Mouse (Mus musculus) spleen, adult 18-20 months (tissue): ENCODE data around the gene Ncbp3.

ENCODE experiments used
- DNase-seq, 2 experiments: peaks; one replicate each; pipeline ENCODE4 v3.0.0; 2022; ENCODE audit warnings: mixed read lengths in 2 of 2

The Ncbp3 gene

GRCm38 (mm10) chr11:73031536-73031935, 16.0 kb upstream of the Ncbp3 start:
- no peak for DNase-seq

- DNase-seq, result no peak
Observed at GRCm38 (mm10) chr11:73036077-73036476, 11.5 kb upstream of the Ncbp3 start.

- no peak for DNase-seq
Observed at GRCm38 (mm10) chr11:73036889-73037288, 10.7 kb upstream of the Ncbp3 start.

- DNase-seq, result no peak
Observed at GRCm38 (mm10) chr11:73037691-73038090, 9.9 kb upstream of the Ncbp3 start.

GRCm38 (mm10) chr11:73039102-73039799, 8.3 kb upstream of the Ncbp3 start:
- peak in 1 of 2 experiments; percentile 57 for DNase-seq

- DNase-seq, result no peak
Observed at GRCm38 (mm10) chr11:73044229-73044755, 3.3 kb upstream of the Ncbp3 start.

GRCm38 (mm10) chr11:73044789-73045188, 2.8 kb upstream of the Ncbp3 start:
- no peak for DNase-seq

- DNase-seq, result no peak
Observed at GRCm38 (mm10) chr11:73048030-73048876, 670 bp downstream of the Ncbp3 start.

- DNase-seq, result peak; percentile 30 to 69
Observed at GRCm38 (mm10) chr11:73049335-73049734, 1.8 kb downstream of the Ncbp3 start.

GRCm38 (mm10) chr11:73052795-73053194, 5.2 kb downstream of the Ncbp3 start:
- no peak for DNase-seq

GRCm38 (mm10) chr11:73057701-73058100, 10.1 kb downstream of the Ncbp3 start:
- DNase-seq, result no peak

GRCm38 (mm10) chr11:73059630-73060029, 12.0 kb downstream of the Ncbp3 start:
- no peak for DNase-seq

GRCm38 (mm10) chr11:73061413-73061812, 13.8 kb downstream of the Ncbp3 start:
- DNase-seq, result no peak

- peak in 1 of 2 experiments; percentile 52 for DNase-seq
Observed at GRCm38 (mm10) chr11:73071839-73072238, 24.3 kb downstream of the Ncbp3 start.

- DNase-seq, result no peak
Observed at GRCm38 (mm10) chr11:73076295-73076694, 28.7 kb downstream of the Ncbp3 start.

- no peak for DNase-seq
Observed at GRCm38 (mm10) chr11:73076733-73077132, 29.1 kb downstream of the Ncbp3 start.

- DNase-seq, result no peak
Observed at GRCm38 (mm10) chr11:73077211-73077720, 29.7 kb downstream of the Ncbp3 start.

- no peak for DNase-seq
Observed at GRCm38 (mm10) chr11:73078615-73079014, 31.0 kb downstream of the Ncbp3 start.

- DNase-seq, result no peak
Observed at GRCm38 (mm10) chr11:73080306-73080705, 32.7 kb downstream of the Ncbp3 start.

- DNase-seq, result no peak
Observed at GRCm38 (mm10) chr11:73084303-73084702, 36.7 kb downstream of the Ncbp3 start.

GRCm38 (mm10) chr11:73084804-73085231, 37.2 kb downstream of the Ncbp3 start:
- DNase-seq, result no peak

GRCm38 (mm10) chr11:73085391-73085790, 37.8 kb downstream of the Ncbp3 start:
- no peak for DNase-seq

- DNase-seq, result no peak
Observed at GRCm38 (mm10) chr11:73087700-73088480, 40.3 kb downstream of the Ncbp3 start.
